Mouse (Mus musculus): ENCODE data around the gene Usp48. TPM values are rescaled to one million over a fixed set of nuclear protein-coding genes. Genes with fewer than 3 reads are reported as not detected.

Gene Usp48
- polyA plus RNA-seq, 1 experiment from 2014 or later, result 28.4 TPM

- H3K27ac ChIP-seq (ENCODE audit: low read depth), result no peak overlapping the region
- H3K9me3 ChIP-seq (ENCODE audit: low read length), result no peaks in the 10 kb centered on the region
- no peaks in the 10 kb centered on the region for H3K36me3 ChIP-seq (replicated peaks; ENCODE audit: insufficient read depth, low read length)
- TF ChIP-seq EP300 (IDR thresholded peaks at IDR 0.05; ENCODE audit: low read depth) (no peak), CTCF (IDR thresholded peaks at IDR 0.05; ENCODE audit: low read depth) (no peak)
- DNase-seq (no peak), ATAC-seq (no peak)
- no peak overlapping the region for H3K9ac ChIP-seq (replicated peaks)
- no peaks in the 10 kb centered on the region for H3K4me1 ChIP-seq (ENCODE audit: insufficient read depth)
- no peak overlapping the region for H3K4me3 ChIP-seq (ENCODE audit: low read depth, low read length)
- no peaks in the 10 kb centered on the region for H3K27me3 ChIP-seq (ENCODE audit: insufficient read depth, low read length)
- WGBS (ENCODE audit: insufficient replicate concordance), result 82% methylated on average over 3 of the region's 3 CpGs
- H3K4me2 ChIP-seq (ENCODE audit: low read depth, low read length), result no peak overlapping the region
These were observed 4.0 kb upstream of the Usp48 start for GRCm38 (mm10) chr4:137589586-137589985.

- ATAC-seq (no peak), DNase-seq (no peak)
- Histone ChIP-seq H3K9me3 (ENCODE audit: low read length) (no peaks in the 10 kb centered on the region), H3K4me1 (ENCODE audit: insufficient read depth) (peaks cover 7% of the 10 kb centered on the region), H3K4me3 (ENCODE audit: low read depth, low read length) (no peak overlapping the region), H3K9ac (replicated peaks) (no peak overlapping the region), H3K4me2 (ENCODE audit: low read depth, low read length) (no peak overlapping the region), H3K36me3 (replicated peaks; ENCODE audit: insufficient read depth, low read length) (no peaks in the 10 kb centered on the region), H3K27me3 (ENCODE audit: insufficient read depth, low read length) (no peaks in the 10 kb centered on the region), H3K27ac (ENCODE audit: low read depth) (no peak overlapping the region)
- no peak for TF ChIP-seq EP300 (IDR thresholded peaks at IDR 0.05; ENCODE audit: low read depth)
- TF ChIP-seq CTCF (IDR thresholded peaks at IDR 0.05; ENCODE audit: low read depth), result no peak
- WGBS (ENCODE audit: insufficient replicate concordance), result 83% methylated on average over 4 of the region's 4 CpGs
These were observed 2.6 kb upstream of the Usp48 start for GRCm38 (mm10) chr4:137590961-137591360.

- H3K4me3 ChIP-seq (ENCODE audit: low read depth, low read length), result peak overlapping the region; percentile 93
- peak overlapping the region; percentile 78 for H3K4me2 ChIP-seq (ENCODE audit: low read depth, low read length)
- peaks cover 35% of the 10 kb centered on the region for H3K4me1 ChIP-seq (ENCODE audit: insufficient read depth)
- H3K27me3 ChIP-seq (ENCODE audit: insufficient read depth, low read length), result no peaks in the 10 kb centered on the region
- H3K9me3 ChIP-seq (ENCODE audit: low read length), result no peaks in the 10 kb centered on the region
- WGBS (ENCODE audit: insufficient replicate concordance), result 2% methylated on average over 40 of the region's 40 CpGs
- ATAC-seq (no peak; the same call in 1 of the 2 replicates), DNase-seq (peak; percentile 64)
- peak overlapping the region; percentile 98 for H3K27ac ChIP-seq (ENCODE audit: low read depth)
- H3K36me3 ChIP-seq (replicated peaks; ENCODE audit: insufficient read depth, low read length), result no peaks in the 10 kb centered on the region
- TF ChIP-seq CTCF (IDR thresholded peaks at IDR 0.05; ENCODE audit: low read depth) (0 out of 2 replicates have a peak, but pooled peaks have one; percentile 12), EP300 (IDR thresholded peaks at IDR 0.05; ENCODE audit: low read depth) (no peak)
- peak overlapping the region; percentile 86 for H3K9ac ChIP-seq (replicated peaks)
These were observed 1.1 kb downstream of the Usp48 start for GRCm38 (mm10) chr4:137594496-137595270.

GRCm38 (mm10) chr4:137597098-137597630, 3.6 kb downstream of the Usp48 start:
- no peaks in the 10 kb centered on the region for H3K9me3 ChIP-seq (ENCODE audit: low read length)
- H3K4me3 ChIP-seq (ENCODE audit: low read depth, low read length), result no peak overlapping the region
- TF ChIP-seq CTCF (IDR thresholded peaks at IDR 0.05; ENCODE audit: low read depth) (no peak), EP300 (IDR thresholded peaks at IDR 0.05; ENCODE audit: low read depth) (no peak)
- no peak overlapping the region for H3K4me2 ChIP-seq (ENCODE audit: low read depth, low read length)
- H3K36me3 ChIP-seq (replicated peaks; ENCODE audit: insufficient read depth, low read length), result peaks cover 6% of the 10 kb centered on the region; the same call in 1 of the 2 replicates
- H3K4me1 ChIP-seq (ENCODE audit: insufficient read depth), result peaks cover 37% of the 10 kb centered on the region
- H3K27ac ChIP-seq (ENCODE audit: low read depth), result no peak overlapping the region
- ATAC-seq (no peak), DNase-seq (no peak)
- no peaks in the 10 kb centered on the region for H3K27me3 ChIP-seq (ENCODE audit: insufficient read depth, low read length)
- H3K9ac ChIP-seq (replicated peaks), result peak overlapping the region; percentile 18; the same call in 1 of the 2 replicates
- WGBS (ENCODE audit: insufficient replicate concordance), result 88% methylated on average over 4 of the region's 4 CpGs

- Histone ChIP-seq H3K36me3 (replicated peaks; ENCODE audit: insufficient read depth, low read length) (peaks cover 6% of the 10 kb centered on the region; the same call in 1 of the 2 replicates), H3K9ac (replicated peaks) (no peak overlapping the region; the same call in 1 of the 2 replicates), H3K27ac (ENCODE audit: low read depth) (no peak overlapping the region), H3K4me3 (ENCODE audit: low read depth, low read length) (no peak overlapping the region), H3K9me3 (ENCODE audit: low read length) (no peaks in the 10 kb centered on the region), H3K4me1 (ENCODE audit: insufficient read depth) (peaks cover 50% of the 10 kb centered on the region), H3K4me2 (ENCODE audit: low read depth, low read length) (no peak overlapping the region), H3K27me3 (ENCODE audit: insufficient read depth, low read length) (no peaks in the 10 kb centered on the region)
- no peak for DNase-seq
- 82% methylated on average over 5 of the region's 5 CpGs for WGBS (ENCODE audit: insufficient replicate concordance)
- no peak for ATAC-seq
- TF ChIP-seq EP300 (IDR thresholded peaks at IDR 0.05; ENCODE audit: low read depth) (no peak), CTCF (IDR thresholded peaks at IDR 0.05; ENCODE audit: low read depth) (no peak)
These were observed 5.0 kb downstream of the Usp48 start for GRCm38 (mm10) chr4:137598577-137598976.

- Histone ChIP-seq H3K4me1 (ENCODE audit: insufficient read depth) (peaks cover 26% of the 10 kb centered on the region), H3K27me3 (ENCODE audit: insufficient read depth, low read length) (no peaks in the 10 kb centered on the region), H3K9me3 (ENCODE audit: low read length) (no peaks in the 10 kb centered on the region), H3K27ac (ENCODE audit: low read depth) (peak overlapping the region; percentile 55; the same call in 1 of the 2 replicates), H3K4me3 (ENCODE audit: low read depth, low read length) (no peak overlapping the region), H3K9ac (replicated peaks) (no peak overlapping the region), H3K4me2 (ENCODE audit: low read depth, low read length) (no peak overlapping the region), H3K36me3 (replicated peaks; ENCODE audit: insufficient read depth, low read length) (peaks cover 36% of the 10 kb centered on the region)
- no peak for TF ChIP-seq CTCF (IDR thresholded peaks at IDR 0.05; ENCODE audit: low read depth)
- TF ChIP-seq EP300 (IDR thresholded peaks at IDR 0.05; ENCODE audit: low read depth), result no peak
- WGBS (ENCODE audit: insufficient replicate concordance), result 44% methylated on average over 11 of the region's 11 CpGs
- no peak for ATAC-seq
- no peak for DNase-seq
These were observed 10.1 kb downstream of the Usp48 start for GRCm38 (mm10) chr4:137603449-137604171.

Data from liver, postnatal 0 days (tissue).